Mouse (Mus musculus) yolk sac, embryonic 10.5 days (tissue): ENCODE results near the gene Retreg2.

ENCODE experiments used
- DNase-seq: peaks from one replicate; pipeline ENCODE4 v3.0.0-alpha.2; 2017; ENCODE audit warnings: low spot score

Retreg2 gene

GRCm38 (mm10) chr1:75142301-75143261, at the start of gene Retreg2, which contains the start of gene Cnppd1:
Gene Retreg2, plus strand, starts transcription at chr1:75142778.
Gene Cnppd1, minus strand, starts transcription at chr1:75142711.
- peak; percentile 97 for DNase-seq

- no peak for DNase-seq
Measured at GRCm38 (mm10) chr1:75122211-75122610, 20.4 kb upstream of the Retreg2 start.

- DNase-seq, result peak; percentile 98
Measured at GRCm38 (mm10) chr1:75124346-75125321, 17.9 kb upstream of the Retreg2 start, which contains the start of gene Nhej1. Gene Nhej1, minus strand, starts transcription at chr1:75125200.

GRCm38 (mm10) chr1:75125418-75125817, 17.2 kb upstream of the Retreg2 start:
- DNase-seq, result no peak

- no peak for DNase-seq
Measured at GRCm38 (mm10) chr1:75128641-75129040, 13.9 kb upstream of the Retreg2 start.

- DNase-seq, result peak; percentile 84
Measured at GRCm38 (mm10) chr1:75133421-75134207, 9.0 kb upstream of the Retreg2 start, which contains the start of gene Slc23a3. Gene Slc23a3, minus strand, starts transcription at chr1:75133890.

- no peak for DNase-seq
Measured at GRCm38 (mm10) chr1:75136293-75136692, 6.3 kb upstream of the Retreg2 start.

GRCm38 (mm10) chr1:75136730-75137129, 5.8 kb upstream of the Retreg2 start:
- no peak for DNase-seq

- no peak for DNase-seq
Measured at GRCm38 (mm10) chr1:75138448-75138847, 4.1 kb upstream of the Retreg2 start.

GRCm38 (mm10) chr1:75140601-75141190, 1.9 kb upstream of the Retreg2 start:
- no peak for DNase-seq

GRCm38 (mm10) chr1:75141486-75142190, 940 bp upstream of the Retreg2 start:
- peak; percentile 70 for DNase-seq

GRCm38 (mm10) chr1:75145589-75145988, 3.0 kb downstream of the Retreg2 start:
- DNase-seq, result no peak

- DNase-seq, result no peak
Measured at GRCm38 (mm10) chr1:75147411-75148135, 5.0 kb downstream of the Retreg2 start.

GRCm38 (mm10) chr1:75148727-75149126, 6.1 kb downstream of the Retreg2 start:
- no peak for DNase-seq

GRCm38 (mm10) chr1:75155837-75156236, 13.3 kb downstream of the Retreg2 start:
- no peak for DNase-seq

GRCm38 (mm10) chr1:75158990-75159389, 16.4 kb downstream of the Retreg2 start:
- DNase-seq, result no peak

- no peak for DNase-seq
Measured at GRCm38 (mm10) chr1:75159540-75160255, 17.1 kb downstream of the Retreg2 start.

- DNase-seq, result no peak
Measured at GRCm38 (mm10) chr1:75160256-75160617, 17.7 kb downstream of the Retreg2 start.

- DNase-seq, result no peak
Measured at GRCm38 (mm10) chr1:75168093-75168471, 25.5 kb downstream of the Retreg2 start.
